Mouse (Mus musculus): ENCODE data around the gene Grb10.

The Grb10 gene

DNA sequence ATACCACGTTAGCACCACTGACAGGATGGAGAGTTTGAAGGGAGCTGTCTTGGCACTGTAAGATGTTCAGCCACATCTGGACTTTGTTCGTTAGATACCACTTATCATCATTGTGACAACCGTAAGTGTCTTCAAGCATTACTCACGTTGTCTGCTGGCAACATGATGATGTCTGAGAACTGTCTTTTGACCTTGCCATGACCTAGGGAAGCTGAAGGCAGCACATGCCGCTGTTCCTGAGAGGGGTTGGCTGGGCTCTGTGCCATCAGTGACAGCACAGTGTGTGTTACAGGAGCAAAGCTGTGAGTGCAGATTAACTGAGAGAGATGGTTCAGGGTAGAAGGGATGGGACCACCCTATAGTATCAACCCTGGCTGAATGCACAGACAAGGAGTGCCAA, 137.0 kb downstream of the Grb10 start:
- DNase-seq (ENCODE audit: low spot score), result no peak

DNA sequence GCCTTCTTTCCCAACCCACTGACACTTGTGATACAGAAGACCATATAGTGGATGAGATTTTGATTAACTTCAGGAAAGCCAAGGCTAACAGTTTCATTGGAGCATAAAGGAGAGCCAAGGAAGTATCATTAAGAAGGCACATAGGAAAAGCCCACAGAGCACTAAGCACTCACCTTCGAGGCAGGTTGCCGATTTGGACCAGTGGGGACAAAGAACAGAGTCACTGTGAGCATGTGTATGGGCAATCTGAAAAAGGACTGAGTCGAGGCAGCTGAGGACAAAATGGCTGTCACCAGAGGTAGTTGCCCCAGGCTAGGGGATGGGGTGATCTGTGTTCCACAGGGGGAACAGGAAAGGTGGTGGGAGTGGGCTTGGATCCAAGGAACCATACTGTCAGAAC, 140.0 kb downstream of the Grb10 start:
- no peak for DNase-seq (ENCODE audit: low spot score)

DNA sequence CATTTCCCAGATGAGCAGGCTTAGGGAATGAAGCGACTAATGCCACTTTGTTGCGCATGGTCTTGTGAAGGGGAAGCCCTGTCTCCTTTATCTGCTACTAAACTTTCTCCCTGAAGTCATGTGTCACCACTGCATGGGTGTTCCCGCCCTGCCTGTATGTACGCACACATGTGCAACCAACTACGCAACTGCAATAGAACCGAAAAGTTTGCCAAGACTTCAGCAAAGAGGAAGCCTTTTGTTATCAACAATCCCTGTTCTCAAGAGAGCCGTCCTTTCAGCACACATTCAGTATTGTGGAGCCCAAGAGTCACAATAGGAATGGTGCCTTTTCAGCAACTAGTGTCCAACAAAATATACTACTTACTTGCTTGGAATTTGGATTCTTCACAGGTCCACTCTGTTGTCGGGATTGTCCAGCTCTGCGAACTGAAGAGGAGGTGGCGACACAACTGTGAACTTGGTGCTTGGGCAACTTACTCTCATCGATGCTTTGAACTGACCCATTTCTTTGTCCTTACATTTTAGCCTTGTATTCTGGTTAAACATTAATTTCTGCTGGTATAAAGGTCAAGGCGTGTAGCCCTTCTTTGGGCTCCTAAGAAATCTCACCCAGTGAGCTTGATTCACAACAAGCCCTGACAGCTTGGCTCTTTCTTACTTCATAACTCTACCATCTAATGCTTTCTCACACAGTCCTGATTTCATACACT, 140.7 kb downstream of the Grb10 start, which contains the start of gene Ddc:
TSS of gene Ddc (minus strand) at position 500 of the 713 bp plus-strand sequence.
- DNase-seq (ENCODE audit: low spot score), result no peak

DNA sequence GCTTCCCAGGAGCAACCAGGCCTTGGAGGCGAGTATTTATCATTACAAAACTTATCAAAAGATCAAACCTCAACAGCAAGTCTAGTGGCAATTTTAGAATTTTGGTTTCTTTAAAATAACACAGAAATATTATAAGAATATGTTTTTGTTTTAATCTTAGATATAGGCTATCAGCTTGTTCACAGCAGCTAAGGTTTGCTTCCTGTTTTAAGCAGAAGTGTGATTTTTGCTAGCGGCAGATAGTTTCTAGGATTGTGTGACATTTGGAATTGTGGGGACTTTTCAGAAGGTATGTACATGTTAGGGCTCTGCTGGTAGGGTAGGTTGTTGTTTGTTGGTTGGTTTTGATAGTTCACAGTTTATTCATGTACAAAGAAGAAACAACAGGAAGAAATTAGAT, 143.0 kb downstream of the Grb10 start:
- no peak for DNase-seq (ENCODE audit: low spot score)

DNA sequence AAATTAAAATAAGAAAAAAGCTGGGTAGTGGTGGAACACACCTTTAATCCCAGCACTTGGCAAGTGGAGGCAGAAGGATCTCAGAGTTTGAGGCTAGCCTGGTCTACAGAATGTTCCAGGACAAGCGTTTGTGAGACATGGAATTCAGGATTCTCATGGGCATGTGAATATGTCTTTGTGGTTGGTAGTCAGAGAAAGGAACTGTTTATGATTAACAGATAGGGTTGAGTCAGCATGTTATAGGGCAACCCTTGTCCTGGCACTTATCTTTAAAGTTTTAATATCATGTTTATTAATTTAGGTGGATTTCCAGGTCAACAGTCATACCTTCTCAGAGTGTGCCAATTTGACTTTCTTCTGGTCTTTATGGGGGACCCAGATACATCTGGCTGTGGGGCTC, 144.7 kb downstream of the Grb10 start:
- no peak for DNase-seq (ENCODE audit: low spot score)

DNA sequence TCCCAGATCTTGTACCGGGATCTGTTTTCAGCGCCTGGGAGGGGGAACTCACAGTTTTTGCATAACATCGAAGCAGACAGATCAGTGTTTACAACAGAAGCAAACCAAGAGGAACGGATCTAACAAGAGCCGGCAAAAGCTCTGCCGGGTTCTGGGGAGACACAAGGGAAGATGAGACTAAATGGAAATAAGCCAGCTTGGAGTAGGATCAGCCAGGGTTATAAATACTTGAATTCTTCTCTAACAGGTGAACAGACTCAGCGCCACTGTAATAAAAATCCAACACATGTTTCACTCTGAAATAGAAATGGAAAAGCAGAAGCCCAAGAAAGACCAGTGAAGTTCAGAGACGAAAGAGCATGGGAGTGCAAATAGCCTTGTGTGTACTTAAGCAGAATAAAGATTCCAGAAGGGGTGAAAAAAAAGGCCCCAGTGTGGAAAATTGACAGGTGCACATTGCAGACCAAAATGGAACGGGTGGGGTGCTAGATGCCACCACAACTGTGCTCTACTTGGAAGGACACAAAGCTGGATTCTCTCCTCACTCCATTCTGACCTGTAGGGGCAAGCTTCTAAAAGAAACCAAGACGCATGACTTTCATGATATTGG, 145.4 kb downstream of the Grb10 start:
- DNase-seq (ENCODE audit: low spot score), result no peak

DNA sequence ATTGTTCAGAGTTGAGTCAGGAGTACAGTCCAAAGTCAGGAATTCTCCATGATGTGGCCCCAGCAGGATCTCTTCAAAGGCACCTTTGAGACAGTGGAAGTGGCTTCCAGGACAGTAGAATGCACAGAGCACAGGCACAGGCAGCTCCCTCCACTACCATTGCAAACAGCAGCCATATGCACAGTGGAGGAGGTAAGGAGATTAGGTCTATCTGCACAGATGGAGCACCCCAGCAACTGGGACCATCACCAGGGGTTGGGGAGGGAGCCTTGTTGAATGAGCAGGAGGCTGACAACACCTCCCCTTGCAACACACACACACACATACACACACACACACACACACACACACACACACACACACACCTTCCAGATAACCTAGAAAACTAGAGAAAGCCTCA, 146.7 kb downstream of the Grb10 start:
- DNase-seq (ENCODE audit: low spot score), result no peak

DNA sequence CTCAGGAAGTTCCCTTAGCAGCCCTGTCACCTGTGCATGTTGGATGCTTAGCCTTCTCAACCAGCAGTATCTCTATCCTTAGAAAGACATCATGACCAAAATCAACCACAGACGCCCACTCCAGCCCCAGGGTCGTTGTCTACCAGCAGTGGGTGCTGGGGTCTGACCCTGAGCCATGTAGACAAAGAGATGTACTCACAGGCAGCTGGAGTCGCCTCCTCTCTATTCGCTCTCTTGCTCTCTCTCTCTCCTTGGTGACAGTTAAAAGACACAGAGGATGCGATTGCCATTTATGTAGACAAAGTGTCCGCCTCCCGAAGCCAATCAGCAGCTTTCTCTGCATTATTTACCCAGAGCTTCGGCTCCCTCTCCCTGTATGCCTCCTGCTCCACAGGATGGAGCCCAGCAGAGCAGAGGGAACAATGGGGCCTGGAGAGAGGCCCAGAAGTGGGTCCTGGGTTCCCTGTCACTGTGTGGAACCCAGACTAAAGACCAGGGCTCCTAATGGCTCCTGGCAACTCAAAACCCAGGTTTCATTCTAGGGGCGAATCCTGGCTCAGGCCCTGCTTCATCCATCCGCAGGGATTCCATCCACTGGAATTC, 148.2 kb downstream of the Grb10 start:
- no peak for DNase-seq (ENCODE audit: low spot score)

DNA sequence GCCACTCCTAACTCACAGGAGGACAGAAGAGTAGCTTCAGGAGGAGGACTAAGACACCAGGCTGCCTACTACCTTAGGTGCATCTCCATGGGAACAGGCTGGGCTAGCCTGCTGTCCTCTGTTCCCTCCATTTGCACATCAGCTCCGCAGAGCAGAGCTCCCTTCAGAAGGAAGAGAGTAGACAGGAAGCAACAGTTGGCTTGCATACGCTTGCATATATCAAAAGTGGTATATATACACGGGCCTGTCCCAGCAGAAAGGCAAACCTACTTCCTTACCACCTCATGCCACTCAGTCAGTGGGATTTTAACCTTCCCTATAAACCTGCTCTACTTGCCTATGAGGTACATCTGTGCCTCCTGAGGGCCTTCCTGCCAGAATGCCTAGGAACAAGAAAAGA, 149.8 kb downstream of the Grb10 start:
- no peak for DNase-seq (ENCODE audit: low spot score)

DNA sequence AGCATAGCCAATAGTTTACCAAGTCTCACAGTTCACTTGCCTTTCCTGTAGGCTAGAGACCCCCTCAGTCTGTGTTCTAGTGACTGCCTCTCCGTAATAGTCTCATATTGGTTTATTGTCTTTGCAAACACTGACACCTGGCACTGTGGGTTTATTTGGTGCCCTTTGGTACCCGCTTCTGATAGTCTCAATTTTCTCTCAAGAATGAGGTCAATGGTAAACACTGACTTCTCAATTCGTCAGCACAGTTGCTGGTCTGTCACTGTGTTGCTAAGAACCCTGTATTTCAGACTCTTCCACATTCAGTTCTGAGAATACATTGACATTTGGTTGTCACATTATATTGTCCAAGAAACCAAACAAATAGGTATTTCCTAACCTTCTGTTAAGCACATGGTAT, 150.4 kb downstream of the Grb10 start:
- no peak for DNase-seq (ENCODE audit: low spot score)

DNA sequence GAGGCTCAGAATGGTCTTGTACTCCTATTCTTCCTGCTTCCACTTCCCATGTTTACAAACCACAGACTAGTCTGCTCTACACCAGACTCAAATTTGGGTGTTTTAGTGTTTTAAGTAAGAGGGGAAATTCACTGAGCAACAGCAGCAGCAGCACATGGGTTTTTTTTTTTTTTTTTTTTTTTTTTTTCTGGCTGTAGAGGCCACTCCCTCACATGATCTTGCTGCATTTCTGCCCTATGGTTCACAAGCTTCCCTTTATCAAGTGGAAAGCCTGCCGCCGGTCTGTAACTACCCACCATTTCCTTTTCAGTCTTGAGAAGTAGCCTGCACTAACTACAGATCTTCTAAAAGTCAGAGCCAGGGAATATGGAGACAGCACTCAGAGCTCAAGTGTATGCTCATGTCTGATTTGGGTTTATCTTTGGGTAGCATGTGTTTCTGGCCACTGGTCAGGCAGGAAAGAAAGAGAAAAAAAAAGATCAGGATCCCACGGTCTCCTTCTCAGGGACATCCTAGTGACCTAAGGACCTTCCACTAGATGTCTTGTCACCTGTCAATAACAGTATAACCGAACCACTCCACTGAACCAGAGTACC, 152.0 kb downstream of the Grb10 start:
- DNase-seq (ENCODE audit: low spot score), result no peak

DNA sequence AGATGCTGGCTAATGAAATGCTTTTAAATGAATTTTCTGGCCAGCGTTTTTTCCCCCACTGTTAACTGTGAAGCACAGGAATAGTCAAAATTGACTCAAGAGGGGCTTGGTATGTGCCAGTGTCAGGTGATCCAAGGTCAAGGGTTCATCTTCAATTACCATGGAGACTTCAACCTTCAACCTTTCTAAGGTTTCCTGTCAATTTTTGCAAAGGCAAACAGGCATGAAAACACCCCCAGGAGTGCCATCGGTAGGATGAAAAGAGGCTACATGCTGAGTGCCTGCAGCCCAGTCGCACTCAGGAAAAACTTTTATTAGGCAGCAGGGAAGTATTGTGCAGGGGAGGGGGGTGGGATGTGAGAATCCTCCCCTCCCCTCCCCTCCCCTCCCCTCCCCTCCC, 152.6 kb downstream of the Grb10 start:
- no peak for DNase-seq (ENCODE audit: low spot score)

DNA sequence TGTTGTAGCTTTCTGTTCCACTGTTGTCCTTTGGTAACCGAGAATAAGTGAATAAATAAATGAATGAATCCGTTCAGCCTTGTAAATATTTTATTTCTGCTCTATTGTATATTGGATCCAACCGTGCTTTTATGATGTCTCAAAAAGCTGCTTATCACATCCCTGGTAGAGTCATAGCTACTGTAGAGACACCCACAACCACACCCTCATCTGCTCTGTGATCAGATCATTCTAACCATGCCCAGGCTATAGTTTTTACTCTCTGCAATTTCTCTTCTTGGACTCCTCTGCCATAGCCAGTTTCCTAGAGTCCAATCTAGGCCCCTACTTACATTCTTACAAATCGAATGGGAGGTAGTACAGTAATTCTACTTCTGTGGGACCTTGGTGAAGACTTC, 153.2 kb downstream of the Grb10 start:
- DNase-seq (ENCODE audit: low spot score), result no peak

DNA sequence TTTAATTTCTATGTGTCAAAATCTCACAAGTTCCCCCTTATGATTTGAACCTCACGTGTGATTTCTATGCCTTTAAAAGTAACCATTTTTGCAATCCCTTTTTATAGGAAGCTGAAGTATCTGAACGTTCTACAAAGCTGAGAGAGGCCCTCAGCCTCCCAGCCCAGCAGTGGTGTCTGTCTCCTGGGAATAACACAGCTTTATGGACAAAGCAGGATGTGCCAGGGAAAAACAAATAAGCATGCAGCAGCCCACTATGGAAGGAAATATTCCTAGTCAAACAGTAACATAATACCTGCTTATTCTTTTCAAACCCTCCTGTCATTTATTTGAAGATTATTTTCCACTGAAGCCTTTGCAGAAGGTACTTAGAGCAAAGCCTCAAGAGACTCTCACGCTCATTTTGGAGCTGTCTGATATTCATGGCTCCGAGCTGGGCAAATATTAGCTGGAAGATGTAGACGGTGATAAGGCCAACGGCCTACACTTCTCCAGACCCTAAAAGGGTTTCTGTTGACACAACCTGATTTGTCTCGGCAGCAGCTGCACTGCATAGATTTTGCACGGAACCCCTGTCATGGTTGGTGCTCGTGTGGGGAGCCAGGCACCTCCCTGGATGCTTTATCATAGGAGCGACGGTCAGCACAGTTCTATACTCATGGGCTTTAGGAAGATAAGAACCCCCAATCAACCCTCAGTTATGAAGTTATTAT, 153.8 kb downstream of the Grb10 start:
- no peak for DNase-seq (ENCODE audit: low spot score)

DNA sequence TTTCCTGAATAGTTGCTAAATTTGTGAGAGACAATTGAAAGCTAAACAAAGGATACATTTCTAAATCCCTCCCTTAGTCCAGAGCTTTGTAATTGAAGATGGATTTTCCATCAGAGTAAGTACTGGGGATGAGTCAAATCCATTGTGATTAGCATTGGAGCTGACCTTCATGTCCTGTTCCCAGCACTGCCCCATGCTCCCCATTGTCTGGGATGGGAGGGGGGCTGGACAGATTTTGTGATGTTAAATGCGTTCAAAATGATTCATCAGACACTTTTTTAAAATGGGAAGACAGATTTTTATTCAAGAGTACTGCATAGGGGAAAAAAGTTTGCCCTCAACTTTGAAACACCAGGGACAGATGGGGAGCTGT, 156.7 kb downstream of the Grb10 start:
- no peak for DNase-seq (ENCODE audit: low spot score)

DNA sequence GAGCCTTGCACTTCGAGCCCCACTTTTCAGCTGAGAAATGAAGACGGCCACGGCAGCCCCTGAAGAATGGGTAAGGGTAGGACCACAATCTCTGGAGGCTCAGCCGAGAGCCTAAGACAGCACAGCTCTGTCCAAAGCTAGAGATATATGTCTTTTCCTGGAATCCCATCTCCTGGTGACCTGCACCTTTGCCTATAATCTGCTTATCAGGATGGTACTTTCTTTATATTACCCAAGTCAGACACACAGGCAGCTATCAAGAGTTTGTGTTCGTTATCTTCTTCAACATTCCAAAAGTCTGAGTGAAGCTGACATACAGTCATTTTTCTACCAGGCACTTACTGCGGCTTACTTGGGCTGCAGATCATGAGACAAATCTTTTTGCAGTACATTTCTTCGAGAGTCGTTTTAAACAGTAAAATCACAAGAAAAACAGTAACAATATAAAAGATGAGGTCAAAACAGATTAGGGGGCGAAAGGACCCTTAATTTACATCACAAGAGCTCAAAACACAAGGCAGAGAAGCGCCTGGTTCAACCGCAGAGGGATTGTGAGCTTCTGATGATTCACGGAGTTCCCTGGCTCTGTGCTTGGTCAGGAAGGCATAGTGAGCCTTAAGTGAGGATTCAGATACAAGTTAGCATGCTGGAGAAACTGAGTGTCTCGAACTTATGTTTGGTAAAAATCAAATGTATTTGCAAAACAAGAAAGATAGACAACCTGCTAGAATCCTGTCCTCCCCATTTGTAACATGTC, 157.3 kb downstream of the Grb10 start:
- no peak for DNase-seq (ENCODE audit: low spot score)

Measured in testis, postnatal 14 days (tissue).